In the genomic region with DNA sequence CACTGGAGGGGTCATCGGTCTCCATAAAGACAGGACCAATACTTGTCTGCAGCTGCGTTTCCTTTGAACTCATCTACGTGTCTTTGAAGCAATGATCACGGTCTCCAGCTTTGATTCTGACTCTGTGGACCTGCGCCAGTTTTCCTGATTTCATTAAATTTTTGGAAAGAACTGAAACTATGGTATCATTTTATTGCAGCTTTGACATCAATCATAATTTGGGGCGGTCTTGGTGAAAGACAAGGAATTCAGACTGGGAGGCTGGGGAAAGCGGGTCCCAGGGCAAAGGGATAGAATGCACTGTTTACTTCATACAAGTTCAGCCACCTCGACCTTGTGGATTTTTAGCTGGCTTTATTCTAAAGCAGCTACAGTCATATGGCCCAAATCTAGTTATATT, we compare ENCODE assay signal across 18 mouse cellular contexts.
A peak's percentile ranks its signal among the peaks of the same experiment; 100 is the strongest.
DNase-seq lines count a peak whose midpoint lies in the region; ATAC-seq and TF ChIP-seq lines count a peak whose summit lies in the region.
"Had no signal": no experiment of that assay in that cellular context is flagged by ENCODE, and none has a peak within 500 bp of the region (broad histone marks: within the 10 kb centered on the region; RNA-seq: fewer than 3 reads in every experiment).

No protein-coding gene starts in this region.

- H3K27ac ChIP-seq in lung, postnatal 0 days (ENCODE audit: low read length), result no peak overlapping the region
- no peak overlapping the region for H3K27ac ChIP-seq in midbrain, embryonic 13.5 days
- H3K27ac ChIP-seq: hindbrain, embryonic 15.5 days; neural tube, embryonic 12.5 days had no signal

- H3K4me3 ChIP-seq in lung, postnatal 0 days (ENCODE audit: low read depth, low read length), result no peak overlapping the region
- no peak overlapping the region for H3K4me3 ChIP-seq in midbrain, embryonic 13.5 days (replicated peaks)
- H3K4me3 ChIP-seq: heart, embryonic 10.5 days; hindbrain, embryonic 15.5 days; megakaryocyte, embryonic 14.5 days; neural tube, embryonic 12.5 days had no signal

- 63% methylated on average over 8 of the region's 8 CpGs for WGBS in lung, postnatal 0 days
- 87% methylated on average over 8 of the region's 8 CpGs for WGBS in midbrain, embryonic 13.5 days

- no peak overlapping the region for H3K9ac ChIP-seq in lung, postnatal 0 days (replicated peaks; ENCODE audit: low read depth)
- no peak overlapping the region for H3K9ac ChIP-seq in midbrain, embryonic 13.5 days (replicated peaks)
- H3K9ac ChIP-seq: hindbrain, embryonic 15.5 days; neural tube, embryonic 12.5 days had no signal

- H3K4me1 ChIP-seq in lung, postnatal 0 days (ENCODE audit: insufficient read depth, low read depth, low read length), result peaks cover 6% of the 10 kb centered on the region; the same call in 1 of the 2 replicates
- H3K4me1 ChIP-seq in midbrain, embryonic 13.5 days (replicated peaks), result peaks cover 10% of the 10 kb centered on the region

- no peak overlapping the region for H3K4me2 ChIP-seq in lung, postnatal 0 days (replicated peaks; ENCODE audit: low read depth, low read length)
- H3K4me2 ChIP-seq in midbrain, embryonic 13.5 days (replicated peaks), result no peak overlapping the region
- H3K4me2 ChIP-seq: hindbrain, embryonic 15.5 days; liver, embryonic 11.5 days; neural tube, embryonic 12.5 days had no signal

- peak; percentile 35 to 43 for DNase-seq in heart, postnatal 10 days
- DNase-seq in heart, postnatal 14 days, result no peak
- no peak for DNase-seq in lung, postnatal 0 days (ENCODE audit: low spot score)
- DNase-seq in lung, postnatal 25 days (ENCODE audit: low spot score), result no peak
- peak; percentile 69 to 74 for DNase-seq in kidney, postnatal 4 days
- no peak for DNase-seq in cerebellum, adult 9-10 months
- DNase-seq: adrenal gland, adult 8-10 months; cerebellum, adult 8-10 months; right cerebral cortex, postnatal 4 days had no signal

- intact Hi-C loops in heart, postnatal 10 days (cut with DNase I), result no loop called here
- intact Hi-C loops in heart, postnatal 14 days (cut with DNase I), result no loop called here

- peak; percentile 24; the same call in 1 of the 2 replicates for ATAC-seq in lung, postnatal 0 days
- ATAC-seq in midbrain, embryonic 13.5 days, result no peak
- ATAC-seq: CD4-positive, CD25-positive, alpha-beta regulatory T cell, adult 4 months; forebrain, embryonic 14.5 days; intestine, postnatal 0 days had no signal

- no peaks in the 10 kb centered on the region for H3K36me3 ChIP-seq in lung, postnatal 0 days (ENCODE audit: insufficient read depth, low read length)
- no peaks in the 10 kb centered on the region for H3K36me3 ChIP-seq in midbrain, embryonic 13.5 days
- H3K36me3 ChIP-seq: heart, embryonic 10.5 days; hindbrain, embryonic 15.5 days; neural tube, embryonic 12.5 days had no signal

- TF ChIP-seq CTCF in lung, postnatal 0 days (IDR thresholded peaks at IDR 0.05), result no peak

- H3K27me3 ChIP-seq in lung, postnatal 0 days (replicated peaks; ENCODE audit: insufficient read depth, low read length), result no peaks in the 10 kb centered on the region
- H3K27me3 ChIP-seq in midbrain, embryonic 13.5 days, result no peaks in the 10 kb centered on the region
- H3K27me3 ChIP-seq: hindbrain, embryonic 15.5 days; megakaryocyte, embryonic 14.5 days; neural tube, embryonic 12.5 days had no signal

- TF ChIP-seq EP300 in lung, postnatal 0 days (IDR thresholded peaks at IDR 0.05), result 0 out of 2 replicates have a peak, but pooled peaks have one; percentile 13

- H3K9me3 ChIP-seq in lung, postnatal 0 days (ENCODE audit: low read length), result no peaks in the 10 kb centered on the region
- no peaks in the 10 kb centered on the region for H3K9me3 ChIP-seq in midbrain, embryonic 13.5 days
- H3K9me3 ChIP-seq: heart, embryonic 10.5 days; hindbrain, embryonic 15.5 days; megakaryocyte, embryonic 14.5 days; neural tube, embryonic 12.5 days had no signal

Comparison
In these comparisons a context has a peak if more than half of its experiments do, and no peak if none do; other contexts are left out.
1. DNase-seq: peak in heart, postnatal 10 days (2 of 2) and kidney, postnatal 4 days (2 of 2); none in heart, postnatal 14 days (0 of 2), lung, postnatal 0 days (single experiment), lung, postnatal 25 days (single experiment) and cerebellum, adult 9-10 months (single experiment).